8 mouse cellular contexts compared by ENCODE assay signal in genomic region chr13:30253636-30254264, GRCm38 (mm10).
DNase-seq lines count a peak whose midpoint lies in the region.

No protein-coding gene starts in this region.

- peak; percentile 58 for DNase-seq in gastrocnemius, adult 18-20 months (ENCODE audit: low spot score)
- no peak for DNase-seq in gastrocnemius, adult 8-10 months (ENCODE audit: low spot score in 2 of 2)
- peak; percentile 59 for DNase-seq in adrenal gland, postnatal 25 days
- DNase-seq in heart, adult 18-20 months: peak; percentile 46 to 65
- DNase-seq in kidney, postnatal 36 days: peak; percentile 38 to 51
- DNase-seq in testis, postnatal 10 days (ENCODE audit: low spot score): peak; percentile 39
- no peak for DNase-seq in cerebellum, adult 11-12 months
- no peak for DNase-seq in frontal cortex, adult 2 months (ENCODE audit: extremely low spot score in 1 of 2, low spot score in 1 of 2)

Comparison
In these comparisons a context has a peak if more than half of its experiments do, and no peak if none do; other contexts are left out.
1. DNase-seq: peak in gastrocnemius, adult 18-20 months (single experiment), adrenal gland, postnatal 25 days (single experiment), heart, adult 18-20 months (2 of 2), kidney, postnatal 36 days (2 of 2) and testis, postnatal 10 days (single experiment); none in gastrocnemius, adult 8-10 months (0 of 2), cerebellum, adult 11-12 months (single experiment) and frontal cortex, adult 2 months (0 of 2).